Mouse (Mus musculus) heart, adult 8-10 months (tissue): ENCODE results near the gene Trank1. TPM values are rescaled to one million over a fixed set of nuclear protein-coding genes. Genes with fewer than 3 reads are reported as not detected.

ENCODE experiments used
- DNase-seq: peaks from one replicate; pipeline ENCODE4 v3.0.0; 2022; ENCODE audit warnings: low spot score
- total RNA-seq, 4 experiments: library from RNA; stranded (reverse); gene quantifications; 2 replicates each; pipeline ENCODE4 v1.2.4; 2022

The Trank1 gene
- total RNA-seq, 4 experiments from 2014 or later: 0.16 TPM; not detected in 3

- no peak for DNase-seq
Measured at GRCm38 (mm10) chr9:111381056-111382025, 69.8 kb downstream of the Trank1 start.

- DNase-seq: no peak
Measured at GRCm38 (mm10) chr9:111382469-111382868, 70.9 kb downstream of the Trank1 start.

- DNase-seq: no peak
Measured at GRCm38 (mm10) chr9:111383046-111383445, 71.5 kb downstream of the Trank1 start.

- DNase-seq: no peak
Measured at GRCm38 (mm10) chr9:111383756-111384155, 72.2 kb downstream of the Trank1 start.

- DNase-seq: no peak
Measured at GRCm38 (mm10) chr9:111385526-111386491, 74.3 kb downstream of the Trank1 start.

- no peak for DNase-seq
Measured at GRCm38 (mm10) chr9:111386569-111386968, 75.0 kb downstream of the Trank1 start.

GRCm38 (mm10) chr9:111387576-111387975 lies 76.0 kb downstream of the Trank1 start:
- DNase-seq: no peak

- DNase-seq: no peak
Measured at GRCm38 (mm10) chr9:111390016-111390415, 78.5 kb downstream of the Trank1 start.

GRCm38 (mm10) chr9:111391036-111391435 lies 79.5 kb downstream of the Trank1 start:
- no peak for DNase-seq

GRCm38 (mm10) chr9:111391926-111392442 lies 80.4 kb downstream of the Trank1 start:
- DNase-seq: no peak

GRCm38 (mm10) chr9:111395265-111395664 lies 83.7 kb downstream of the Trank1 start:
- no peak for DNase-seq

GRCm38 (mm10) chr9:111398059-111398458 lies 86.5 kb downstream of the Trank1 start:
- DNase-seq: no peak

- DNase-seq: no peak
Measured at GRCm38 (mm10) chr9:111400089-111400488, 88.5 kb downstream of the Trank1 start.

- DNase-seq: no peak
Measured at GRCm38 (mm10) chr9:111403159-111403558, 91.6 kb downstream of the Trank1 start.

GRCm38 (mm10) chr9:111404346-111405079 lies 93.0 kb downstream of the Trank1 start:
- DNase-seq: no peak

GRCm38 (mm10) chr9:111405080-111405428 lies 93.5 kb downstream of the Trank1 start:
- DNase-seq: no peak

GRCm38 (mm10) chr9:111408012-111408411 lies 96.5 kb downstream of the Trank1 start:
- DNase-seq: no peak

- DNase-seq: no peak
Measured at GRCm38 (mm10) chr9:111408427-111408826, 96.9 kb downstream of the Trank1 start.

- no peak for DNase-seq
Measured at GRCm38 (mm10) chr9:111412471-111413160, 101.1 kb downstream of the Trank1 start.

GRCm38 (mm10) chr9:111421862-111422261 lies 110.3 kb downstream of the Trank1 start:
- DNase-seq: no peak

- no peak for DNase-seq
Measured at GRCm38 (mm10) chr9:111422567-111422966, 111.0 kb downstream of the Trank1 start.
